Mouse (Mus musculus) liver, postnatal 0 days (tissue): Measurements from ENCODE around the gene Cic. TPM values are rescaled to one million over a fixed set of nuclear protein-coding genes. Genes with fewer than 3 reads are reported as not detected.
A peak's percentile ranks its signal among the peaks of the same experiment; 100 is the strongest.

Source experiments
- ATAC-seq: fragments of 200-750 bp; cut with Nextera tagmentation; 2 replicates; pipeline ENCODE4 v1.8.0; 2017; ENCODE audit warnings: mild to moderate bottlenecking, moderate library complexity
- DNase-seq: peaks from one replicate; pipeline ENCODE4 v3.0.0-alpha.2; 2016
- H3K27ac ChIP-seq: fragments of 300-500 bp; sonication (generic); 2 replicates; pipeline ENCODE4 v1.5.1; 2014; ENCODE audit warnings: antibody characterized with exemption, moderate library complexity, mild to moderate bottlenecking, low read depth
- H3K27me3 ChIP-seq: fragments of 300-500 bp; sonication (generic); 2 replicates; pipeline ENCODE4 v1.6.1; 2014; ENCODE audit warnings: low read length, control low read depth, mixed read lengths; ENCODE audit not compliant: insufficient read depth
- H3K36me3 ChIP-seq: fragments of 300-500 bp; sonication (generic); replicated peaks from 2 replicates; pipeline ENCODE4 v1.6.1; 2014; ENCODE audit warnings: mild to moderate bottlenecking, control low read depth, low read length, moderate library complexity, mixed read lengths; ENCODE audit not compliant: insufficient read depth
- H3K4me1 ChIP-seq: fragments of 300-500 bp; sonication (generic); 2 replicates; pipeline ENCODE4 v1.6.1; 2014; ENCODE audit warnings: antibody characterized with exemption, mild to moderate bottlenecking, control low read depth; ENCODE audit not compliant: insufficient read depth
- H3K4me2 ChIP-seq: fragments of 300-500 bp; sonication (generic); 2 replicates; pipeline ENCODE4 v1.6.1; 2014; ENCODE audit warnings: low read depth, mild to moderate bottlenecking, low read length, moderate library complexity, mixed read lengths
- H3K4me3 ChIP-seq: fragments of 300-500 bp; sonication (generic); 2 replicates; pipeline ENCODE4 v1.5.1; 2014; ENCODE audit warnings: low read depth, low read length
- H3K9ac ChIP-seq: fragments of 300-500 bp; sonication (generic); replicated peaks from 2 replicates; pipeline ENCODE4 v1.6.1; 2014; ENCODE audit warnings: mild to moderate bottlenecking, moderate library complexity
- H3K9me3 ChIP-seq: fragments of 300-500 bp; sonication (generic); 2 replicates; pipeline ENCODE4 v1.6.1; 2016; ENCODE audit warnings: mild to moderate bottlenecking, control low read depth, low read length, mixed read lengths
- CTCF ChIP-seq: sonication (generic); IDR thresholded peaks from 2 replicates; pipeline ENCODE4 v1.5.1; 2016; ENCODE audit warnings: antibody characterized with exemption, low read depth
- EP300 ChIP-seq: IDR thresholded peaks from 2 replicates; pipeline ENCODE4 v1.6.1; 2016; ENCODE audit warnings: antibody characterized with exemption, low read depth, mild to moderate bottlenecking
- WGBS: fragments of 180-500 bp; shearing (Covaris S2); extraction: QIAGEN DNeasy Blood & Tissue Kit; methylation state at CpG from one replicate; pipeline ENCODE4 v1.1.7; 2014; ENCODE audit not compliant: insufficient replicate concordance; 5-methylcytosine and 5-hydroxymethylcytosine counted together
- polyA plus RNA-seq: library from polyadenylated mRNA; unstranded; fragments of >200 nt; fragmentation: Nextera tagmentation; extraction: Ambion mirVana; gene quantifications from 2 replicates; pipeline ENCODE4 v1.2.1, GENCODE M21; 2015

Cic gene
- polyA plus RNA-seq, 1 experiment from 2014 or later, result 8.9 TPM

DNA sequence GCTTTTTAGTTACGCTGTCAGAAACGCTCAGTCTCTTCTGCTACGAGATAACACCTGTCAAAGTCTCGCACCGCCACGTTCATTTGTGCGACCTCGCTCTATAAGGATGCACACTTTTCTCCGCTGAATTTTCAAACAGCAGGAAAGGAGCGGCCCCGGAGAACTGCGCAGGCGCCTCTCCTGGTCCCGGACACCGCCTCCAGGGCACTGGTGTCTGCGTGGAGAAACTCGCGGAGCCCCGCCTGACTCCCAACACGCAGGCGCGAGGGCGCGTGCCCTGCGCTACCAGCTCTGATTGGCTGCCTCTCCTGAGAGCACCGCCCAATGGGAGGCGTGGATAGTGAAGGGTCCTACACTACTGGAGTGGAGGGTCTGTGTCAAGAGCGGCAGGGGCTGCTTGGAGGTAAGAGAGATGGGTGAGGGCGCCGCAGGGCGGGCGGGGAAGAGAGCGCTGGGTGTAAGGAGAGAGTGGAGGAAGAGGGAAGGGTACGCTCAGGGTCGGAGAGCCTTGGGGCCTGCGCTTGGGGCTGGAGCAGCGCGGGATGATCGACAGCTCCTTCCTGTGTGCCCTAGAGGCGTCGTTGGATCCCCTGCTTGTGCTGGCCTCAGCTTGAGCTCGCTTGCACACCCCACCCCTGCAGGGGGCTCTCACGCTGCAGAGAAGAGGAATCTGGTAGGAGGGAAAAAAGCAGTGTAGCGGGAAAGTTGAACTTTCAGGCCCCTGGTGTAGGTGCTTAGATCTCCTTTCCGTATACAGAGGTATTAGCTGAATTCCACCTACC, 46.2 kb upstream of the Cic start, which contains the start of gene Zfp526:
Gene Zfp526 (plus strand): TSS at position 324 of the 782 bp plus-strand sequence.
- TF ChIP-seq EP300 (no peak), CTCF (peak; percentile 40; the same call in 1 of the 2 replicates)
- peaks cover 35% of the 10 kb centered on the region for H3K4me1 ChIP-seq
- peak; percentile 78 for ATAC-seq
- 1% methylated on average over 42 of the region's 45 CpGs for WGBS
- H3K27ac ChIP-seq, result peak within 1 kb of the TSS; percentile 96
- H3K4me3 ChIP-seq, result peak within 1 kb of the TSS; percentile 81
- H3K9ac ChIP-seq, result peak within 1 kb of the TSS; percentile 69
- peak within 1 kb of the TSS; percentile 91 for H3K4me2 ChIP-seq
- H3K36me3 ChIP-seq, result peaks cover 38% of the 10 kb centered on the region
- H3K27me3 ChIP-seq, result no peaks in the 10 kb centered on the region
- peak; percentile 97 for DNase-seq
- no peaks in the 10 kb centered on the region for H3K9me3 ChIP-seq

DNA sequence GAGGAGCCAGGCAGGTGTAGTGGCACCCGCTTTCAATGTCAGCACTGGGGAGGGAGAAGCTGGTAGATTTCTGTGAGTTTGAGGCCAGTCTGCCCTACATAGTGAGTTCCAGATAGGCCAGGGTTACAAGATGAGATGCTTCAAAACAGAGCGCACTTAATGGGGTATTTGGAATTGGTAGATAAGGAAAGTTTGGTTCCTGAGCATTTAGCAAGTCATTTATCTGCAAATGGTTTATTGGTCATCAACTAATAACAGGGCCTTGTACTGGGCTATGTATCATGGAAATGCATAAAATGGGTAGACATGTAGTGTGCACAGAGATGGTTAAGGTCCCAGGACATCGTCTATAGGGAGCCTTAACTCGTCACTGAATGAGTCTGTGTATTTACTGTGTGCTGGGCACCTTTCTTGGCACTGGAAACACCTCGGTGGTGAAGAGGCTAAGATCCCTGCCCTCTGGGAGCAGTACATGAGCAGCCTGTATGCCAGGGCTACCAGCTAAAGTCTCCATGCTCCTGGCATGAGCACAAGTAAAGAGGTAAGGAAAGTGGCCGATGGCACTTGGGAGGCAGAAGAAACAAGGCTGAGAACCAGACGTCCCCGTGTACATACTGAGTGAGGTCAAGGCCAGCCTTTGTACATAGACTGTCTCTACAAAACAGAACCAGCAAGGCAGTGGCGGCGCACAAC, 45.1 kb upstream of the Cic start:
- DNase-seq (no peak), ATAC-seq (no peak)
- H3K4me1 ChIP-seq, result peaks cover 32% of the 10 kb centered on the region
- H3K27ac ChIP-seq, result peak overlapping the region; percentile 96
- H3K4me2 ChIP-seq, result peak overlapping the region; percentile 91
- peak overlapping the region; percentile 69 for H3K9ac ChIP-seq
- 62% methylated on average over 10 of the region's 10 CpGs for WGBS
- H3K27me3 ChIP-seq, result no peaks in the 10 kb centered on the region
- no peak for TF ChIP-seq CTCF
- peak; percentile 73 for TF ChIP-seq EP300
- H3K4me3 ChIP-seq, result peak overlapping the region; percentile 81
- H3K36me3 ChIP-seq, result peaks cover 41% of the 10 kb centered on the region
- H3K9me3 ChIP-seq, result no peaks in the 10 kb centered on the region

DNA sequence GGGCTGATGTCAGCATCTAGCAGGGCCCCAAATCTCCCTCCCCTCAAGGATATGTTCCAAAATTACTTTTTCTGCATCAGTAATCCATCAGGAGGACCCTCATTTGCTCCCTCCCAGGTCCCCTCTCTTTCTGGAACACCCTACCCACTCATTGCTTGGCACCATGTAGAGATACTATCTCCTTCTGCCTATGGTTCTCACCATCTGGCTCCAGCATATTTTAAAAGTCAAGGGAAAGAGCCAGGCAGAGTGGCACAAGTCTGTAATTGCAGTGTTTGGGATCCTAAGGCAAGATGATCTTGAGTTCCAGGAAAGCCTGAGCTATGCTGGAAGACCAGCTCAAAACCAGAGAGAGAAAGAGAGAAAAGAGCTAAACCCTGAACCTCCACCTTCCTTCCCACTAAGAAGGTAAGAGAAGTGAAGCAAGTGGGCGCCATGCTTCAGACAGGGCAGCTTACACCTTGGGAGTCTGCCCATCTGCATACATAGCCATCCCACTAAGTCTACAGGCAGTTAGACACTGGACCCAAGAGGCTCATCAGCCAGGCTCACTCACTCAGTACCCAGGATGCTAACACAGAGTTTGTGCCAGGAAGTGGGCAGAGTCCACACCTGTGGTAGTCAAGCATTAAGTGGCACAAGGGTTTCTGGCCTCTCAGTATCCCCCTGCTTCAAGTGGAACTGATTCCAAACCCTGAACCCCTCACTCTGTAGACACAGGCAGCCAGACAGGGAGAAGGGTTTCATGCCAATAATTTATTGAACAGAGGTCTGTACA, 39.8 kb upstream of the Cic start:
- no peak for TF ChIP-seq CTCF
- TF ChIP-seq EP300, result no peak
- H3K36me3 ChIP-seq, result peaks cover 91% of the 10 kb centered on the region
- no peak overlapping the region for H3K27ac ChIP-seq
- no peak overlapping the region for H3K9ac ChIP-seq
- no peak overlapping the region for H3K4me2 ChIP-seq
- ATAC-seq (no peak), DNase-seq (no peak)
- 90% methylated on average over 1 of the region's 1 CpGs for WGBS
- H3K27me3 ChIP-seq, result no peaks in the 10 kb centered on the region
- H3K9me3 ChIP-seq, result no peaks in the 10 kb centered on the region
- peaks cover 2% of the 10 kb centered on the region for H3K4me1 ChIP-seq
- no peak overlapping the region for H3K4me3 ChIP-seq

DNA sequence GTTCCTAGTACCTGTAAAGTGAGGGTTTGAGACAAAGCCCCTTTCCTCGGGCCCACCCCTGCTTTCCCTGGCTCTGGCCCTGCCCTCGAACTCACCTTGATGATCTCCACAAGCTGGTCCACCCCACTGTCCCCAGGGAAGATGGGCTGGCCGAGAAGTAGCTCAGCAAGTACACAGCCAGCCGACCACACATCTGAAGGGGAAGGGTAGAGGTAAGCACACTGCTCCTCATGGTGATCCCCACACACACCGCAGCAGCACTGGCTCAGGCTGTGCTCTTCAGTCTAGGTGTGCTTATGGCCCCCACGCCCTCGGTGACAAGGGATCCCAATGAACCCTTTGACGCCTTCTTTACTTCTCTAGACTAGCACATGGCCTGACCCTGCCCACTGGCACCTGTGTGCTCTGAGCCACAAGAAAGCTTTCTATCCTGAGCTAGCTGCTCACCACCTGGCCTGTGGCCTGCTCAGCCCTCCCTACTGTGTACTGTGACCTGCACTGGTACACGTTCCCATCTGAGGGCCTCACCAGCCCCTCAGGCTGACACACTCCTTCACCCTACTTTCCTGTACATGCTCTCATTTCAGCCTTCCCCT, 36.7 kb upstream of the Cic start:
- peaks cover 2% of the 10 kb centered on the region for H3K4me1 ChIP-seq
- ATAC-seq, result no peak
- peaks cover 84% of the 10 kb centered on the region for H3K36me3 ChIP-seq
- no peak overlapping the region for H3K4me3 ChIP-seq
- H3K27me3 ChIP-seq, result no peaks in the 10 kb centered on the region
- DNase-seq, result no peak
- no peak overlapping the region for H3K27ac ChIP-seq
- no peaks in the 10 kb centered on the region for H3K9me3 ChIP-seq
- H3K4me2 ChIP-seq, result no peak overlapping the region
- 85% methylated on average over 9 of the region's 9 CpGs for WGBS
- no peak overlapping the region for H3K9ac ChIP-seq
- TF ChIP-seq EP300 (no peak), CTCF (no peak)

DNA sequence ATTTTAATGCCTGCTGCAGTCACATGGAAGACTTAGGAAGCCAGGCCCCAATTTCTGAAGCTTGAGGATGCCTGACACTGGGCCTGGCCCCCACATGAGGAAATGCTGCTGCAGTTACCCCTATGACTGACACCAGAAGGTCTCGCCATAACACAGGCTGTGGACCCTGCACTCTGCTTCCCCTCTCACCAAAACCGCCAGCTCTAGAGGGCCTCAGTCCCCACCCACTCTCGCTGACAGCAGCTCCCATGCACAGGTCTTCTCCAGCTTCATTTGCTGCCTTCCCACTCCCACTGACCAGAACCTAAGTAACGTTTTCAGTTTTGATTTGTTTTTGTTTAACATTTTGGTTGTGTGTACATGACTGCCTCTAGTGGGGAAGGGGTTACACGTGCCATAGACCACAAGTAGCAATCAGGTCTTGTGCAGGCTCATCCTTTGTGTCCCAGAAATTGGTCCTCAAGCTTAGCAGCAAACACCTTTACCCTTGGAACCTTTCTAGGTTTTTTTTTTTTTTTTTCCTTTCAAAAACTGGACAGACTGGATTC, 35.3 kb upstream of the Cic start:
- TF ChIP-seq EP300 (no peak), CTCF (peak; percentile 16; the same call in 1 of the 2 replicates)
- 62% methylated on average over 5 of the region's 5 CpGs for WGBS

More for the DNA sequence above, 35.3 kb upstream of the Cic start:
- Histone ChIP-seq H3K27me3 (no peaks in the 10 kb centered on the region), H3K4me2 (no peak overlapping the region), H3K9me3 (no peaks in the 10 kb centered on the region), H3K4me1 (peaks cover 10% of the 10 kb centered on the region), H3K4me3 (no peak overlapping the region), H3K36me3 (peaks cover 71% of the 10 kb centered on the region), H3K27ac (no peak overlapping the region), H3K9ac (no peak overlapping the region)
- ATAC-seq, result no peak
- DNase-seq, result no peak
